Mouse (Mus musculus): ENCODE results near the gene Il34. TPM values are rescaled to one million over a fixed set of nuclear protein-coding genes. Genes with fewer than 3 reads are reported as not detected.
"Not testable (repeated sequence)": the region's sequence is repeated elsewhere in the genome, so short reads cannot be mapped to it uniquely, and the experiment has no call there.

Il34 gene
- polyA plus RNA-seq, 1 experiment: not detected

DNA sequence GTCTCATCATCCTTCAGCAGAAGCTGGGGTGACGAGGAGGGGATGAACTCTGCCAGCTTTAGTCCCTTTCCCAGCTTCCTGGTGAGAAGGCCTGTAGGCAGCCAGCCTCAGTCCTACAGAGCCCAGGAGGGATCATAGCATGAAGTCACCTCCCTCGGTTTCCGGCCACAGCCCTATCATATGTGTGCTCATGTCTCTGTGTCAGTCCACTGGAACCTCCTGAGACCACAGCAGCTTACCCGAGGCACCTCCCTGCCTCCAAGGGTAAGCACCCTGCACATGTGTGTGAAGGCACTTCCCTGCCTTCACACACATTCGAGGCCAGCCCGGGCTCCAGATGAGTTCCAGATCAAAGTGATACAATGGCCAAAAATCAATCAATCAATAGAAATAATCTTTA, 15.5 kb downstream of the Il34 start:
- WGBS: 84% methylated on average over 6 of the region's 6 CpGs

DNA sequence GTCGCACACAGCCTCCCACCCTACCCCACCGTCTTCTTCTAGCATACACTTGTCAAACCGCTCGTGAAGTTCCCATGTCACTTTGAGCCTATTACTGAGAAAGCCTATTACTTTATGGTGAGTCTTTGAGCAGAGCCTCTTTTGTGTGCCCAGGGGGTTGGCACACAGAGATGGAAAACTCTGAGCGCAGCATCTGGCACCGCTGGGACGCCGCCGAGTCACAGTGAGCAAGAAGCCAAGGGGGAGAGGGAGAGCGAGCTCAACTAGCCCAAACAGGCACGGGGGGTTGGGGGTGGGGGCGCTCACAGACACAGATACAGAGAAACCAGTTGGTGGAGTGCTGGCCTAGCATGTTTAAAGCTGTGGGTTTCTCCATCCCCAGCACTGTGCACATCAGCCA, 16.2 kb downstream of the Il34 start:
- Histone ChIP-seq H3K27ac (ENCODE audit: insufficient read depth, low read depth, low read length) (no peak overlapping the region), H3K4me3 (ENCODE audit: insufficient read depth, low read depth, low read length) (no peak overlapping the region), H3K4me1 (ENCODE audit: control insufficient read depth, insufficient read depth, low read length) (peaks cover 31% of the 10 kb centered on the region)
- WGBS: 46% methylated on average over 12 of the region's 12 CpGs
- TF ChIP-seq POLR2A (IDR thresholded peaks at IDR 0.05; ENCODE audit: insufficient read depth, low read depth, low read length): no peak
- no peak for TF ChIP-seq CTCF (IDR thresholded peaks at IDR 0.05; ENCODE audit: insufficient read depth, low read depth, low read length)

More for the DNA sequence above, 15.5 kb downstream of the Il34 start:
- TF ChIP-seq CTCF (IDR thresholded peaks at IDR 0.05; ENCODE audit: insufficient read depth, low read depth, low read length) (no peak), POLR2A (IDR thresholded peaks at IDR 0.05; ENCODE audit: insufficient read depth, low read depth, low read length) (no peak)
- peaks cover 33% of the 10 kb centered on the region for H3K4me1 ChIP-seq (ENCODE audit: control insufficient read depth, insufficient read depth, low read length)
- no peak overlapping the region for H3K4me3 ChIP-seq (ENCODE audit: insufficient read depth, low read depth, low read length)
- H3K27ac ChIP-seq (ENCODE audit: insufficient read depth, low read depth, low read length): no peak overlapping the region

DNA sequence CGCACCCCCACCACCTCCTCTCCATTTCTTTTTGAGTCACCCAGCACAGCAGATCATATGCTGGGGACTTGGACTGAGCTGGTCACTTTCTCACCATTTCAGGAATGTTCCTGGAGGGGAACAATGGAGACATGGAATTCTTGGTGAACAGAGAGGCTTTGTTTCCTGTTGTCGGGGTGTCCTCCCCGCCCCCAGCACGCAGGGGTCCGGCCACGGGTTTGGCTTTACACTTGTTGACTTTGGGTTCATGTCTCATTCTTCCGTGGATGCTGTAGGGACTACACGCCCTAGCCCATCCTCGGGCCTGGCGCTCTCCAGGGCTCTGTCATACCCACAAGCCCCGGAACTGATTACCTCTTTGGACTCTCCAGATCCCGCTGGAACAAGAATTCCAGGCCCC, 16.7 kb downstream of the Il34 start:
- TF ChIP-seq POLR2A (IDR thresholded peaks at IDR 0.05; ENCODE audit: insufficient read depth, low read depth, low read length) (no peak), CTCF (IDR thresholded peaks at IDR 0.05; ENCODE audit: insufficient read depth, low read depth, low read length) (no peak)
- Histone ChIP-seq H3K4me3 (ENCODE audit: insufficient read depth, low read depth, low read length) (no peak overlapping the region), H3K4me1 (ENCODE audit: control insufficient read depth, insufficient read depth, low read length) (peaks cover 28% of the 10 kb centered on the region), H3K27ac (ENCODE audit: insufficient read depth, low read depth, low read length) (no peak overlapping the region)
- WGBS: 71% methylated on average over 12 of the region's 12 CpGs

DNA sequence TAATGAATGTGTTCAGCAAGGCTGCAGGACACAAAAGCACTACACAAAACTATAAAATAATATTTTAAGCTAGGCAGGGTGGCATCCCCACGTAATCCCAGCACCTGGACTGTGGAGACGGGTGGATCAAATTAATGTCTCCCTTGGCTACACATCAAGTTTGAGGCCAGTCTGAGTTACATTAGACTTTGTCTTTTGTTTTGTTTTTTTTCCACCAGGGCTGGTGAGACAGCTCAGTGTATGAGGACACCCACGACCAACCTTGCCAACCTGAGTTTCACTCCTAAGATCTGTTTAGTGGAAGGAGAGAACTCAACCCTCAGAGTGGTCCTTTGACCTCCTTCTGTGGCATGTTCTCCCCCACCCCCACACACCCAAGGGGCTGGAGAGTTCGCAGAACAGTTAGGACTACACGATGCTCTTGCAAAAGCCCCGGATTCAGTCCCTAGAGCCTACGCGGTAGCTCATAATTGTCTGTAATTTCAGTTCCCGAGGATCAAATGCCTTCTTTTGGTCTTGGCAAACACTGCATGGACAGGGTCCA, 18.2 kb downstream of the Il34 start:
- TF ChIP-seq POLR2A (IDR thresholded peaks at IDR 0.05; ENCODE audit: insufficient read depth, low read depth, low read length) (no peak), CTCF (IDR thresholded peaks at IDR 0.05; ENCODE audit: insufficient read depth, low read depth, low read length) (no peak)
- Histone ChIP-seq H3K4me3 (ENCODE audit: insufficient read depth, low read depth, low read length) (no peak overlapping the region), H3K27ac (ENCODE audit: insufficient read depth, low read depth, low read length) (no peak overlapping the region), H3K4me1 (ENCODE audit: control insufficient read depth, insufficient read depth, low read length) (peaks cover 18% of the 10 kb centered on the region)
- WGBS: 76% methylated on average over 9 of the region's 9 CpGs

DNA sequence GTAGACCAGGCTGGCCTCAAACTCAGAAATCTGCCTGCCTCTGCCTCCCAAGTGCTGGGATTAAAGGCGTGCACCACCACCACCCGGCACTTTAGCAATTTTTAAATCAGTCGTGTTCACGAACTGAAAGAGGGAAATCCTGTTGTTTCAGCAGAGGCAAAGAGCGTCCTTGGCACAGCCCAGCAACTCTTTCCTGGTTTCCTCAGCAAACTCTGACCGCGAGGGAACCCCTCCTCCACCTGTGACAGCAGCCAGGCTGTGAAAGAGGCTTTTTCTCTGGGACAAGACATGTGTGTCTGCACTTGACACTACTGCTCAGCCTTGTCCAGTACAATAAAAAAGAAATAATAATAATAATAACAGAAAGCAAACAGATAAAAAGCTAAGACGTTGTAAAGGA, 18.8 kb downstream of the Il34 start:
- Histone ChIP-seq H3K27ac (ENCODE audit: insufficient read depth, low read depth, low read length) (no peak overlapping the region), H3K4me1 (ENCODE audit: control insufficient read depth, insufficient read depth, low read length) (peaks cover 17% of the 10 kb centered on the region), H3K4me3 (ENCODE audit: insufficient read depth, low read depth, low read length) (no peak overlapping the region)
- 83% methylated on average over 8 of the region's 8 CpGs for WGBS
- TF ChIP-seq CTCF (IDR thresholded peaks at IDR 0.05; ENCODE audit: insufficient read depth, low read depth, low read length) (no peak), POLR2A (IDR thresholded peaks at IDR 0.05; ENCODE audit: insufficient read depth, low read depth, low read length) (no peak)

DNA sequence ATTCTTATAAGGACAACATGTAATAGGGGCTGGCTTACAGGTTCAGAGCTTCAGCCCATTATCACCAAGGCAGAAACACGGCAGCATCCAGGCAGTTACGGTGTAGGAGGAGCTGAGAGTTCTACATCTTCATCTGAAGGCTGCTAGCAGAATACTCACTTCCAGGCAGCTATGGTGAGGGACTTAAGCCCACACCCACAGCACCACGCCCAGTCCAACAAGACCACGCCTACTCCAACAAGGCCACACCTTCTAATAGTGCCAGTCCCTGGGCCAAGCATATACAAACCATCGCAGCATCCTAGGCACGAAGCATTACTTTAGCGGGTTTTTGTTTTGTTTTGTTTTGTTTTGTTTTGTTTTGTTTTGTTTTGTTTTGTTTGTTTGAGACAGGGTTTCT, 19.2 kb downstream of the Il34 start:
- 80% methylated on average over 7 of the region's 7 CpGs for WGBS
- H3K4me1 ChIP-seq (ENCODE audit: control insufficient read depth, insufficient read depth, low read length): peaks cover 17% of the 10 kb centered on the region
- H3K27ac ChIP-seq (ENCODE audit: insufficient read depth, low read depth, low read length); H3K4me3 ChIP-seq (ENCODE audit: insufficient read depth, low read depth, low read length): not testable (repeated sequence)

DNA sequence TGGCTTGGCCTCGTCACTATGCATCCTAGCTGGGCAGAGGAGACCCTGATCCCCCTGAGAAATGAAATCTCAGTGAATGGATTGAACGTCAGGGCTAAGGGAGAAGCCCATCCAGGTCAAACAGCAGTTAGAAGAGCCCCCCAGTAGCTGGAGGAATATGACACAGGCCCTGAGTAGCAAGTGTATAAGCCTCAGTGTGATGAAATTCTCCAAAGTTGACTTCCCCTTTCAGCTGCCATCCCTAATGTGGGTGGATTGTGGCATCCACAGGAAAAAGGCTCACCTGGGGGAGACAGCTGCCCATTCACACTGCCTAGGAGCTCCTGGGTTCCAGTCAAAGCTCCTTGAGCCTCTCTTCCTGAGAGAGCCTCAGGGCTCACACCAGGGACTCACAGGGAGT, 20.4 kb downstream of the Il34 start:
- Histone ChIP-seq H3K4me1 (ENCODE audit: control insufficient read depth, insufficient read depth, low read length) (peaks cover 17% of the 10 kb centered on the region), H3K4me3 (ENCODE audit: insufficient read depth, low read depth, low read length) (no peak overlapping the region), H3K27ac (ENCODE audit: insufficient read depth, low read depth, low read length) (no peak overlapping the region)
- TF ChIP-seq POLR2A (IDR thresholded peaks at IDR 0.05; ENCODE audit: insufficient read depth, low read depth, low read length): no peak
- TF ChIP-seq CTCF (IDR thresholded peaks at IDR 0.05; ENCODE audit: insufficient read depth, low read depth, low read length): no peak
- WGBS: 94% methylated on average over 2 of the region's 2 CpGs

DNA sequence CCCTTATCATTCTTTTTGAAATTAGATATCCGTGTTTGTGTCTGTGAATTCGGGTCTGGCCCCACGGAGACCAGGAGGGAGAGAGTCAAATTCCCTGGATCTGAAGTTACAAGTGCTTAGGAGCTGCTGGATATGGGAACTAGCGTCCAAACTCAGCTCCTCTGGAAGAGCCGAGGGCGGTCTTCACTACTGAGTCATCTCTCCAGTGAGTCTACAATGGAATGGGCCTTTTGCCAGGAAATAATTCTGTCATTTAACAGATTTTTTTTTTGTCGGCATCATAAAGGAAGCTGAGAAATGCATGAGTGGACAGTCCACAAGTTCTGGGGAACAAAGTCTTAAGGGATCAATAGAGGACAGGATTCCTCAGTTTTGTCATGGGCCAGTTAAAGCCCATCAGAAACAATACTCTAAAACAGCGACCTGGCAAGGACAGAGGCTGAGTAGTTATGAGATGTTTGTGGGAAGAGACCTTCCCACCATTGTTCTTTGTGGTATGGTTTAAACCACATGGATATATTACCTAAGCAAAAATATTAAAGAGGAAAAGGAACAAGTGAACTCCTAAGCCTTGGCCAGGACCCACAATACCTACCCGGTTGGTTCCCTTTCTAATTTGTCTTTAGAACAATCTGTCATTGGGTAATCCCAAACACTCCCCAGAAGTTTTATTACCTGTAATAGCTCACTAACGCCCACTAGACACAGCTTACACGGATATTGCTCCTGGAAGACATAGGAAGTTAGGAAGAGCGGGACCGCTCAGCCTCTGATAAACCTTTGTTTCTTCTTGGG, 25.6 kb downstream of the Il34 start:
- 70% methylated on average over 13 of the region's 13 CpGs for WGBS
- no peaks in the 10 kb centered on the region; the same call in 1 of the 2 replicates for H3K4me1 ChIP-seq (ENCODE audit: control insufficient read depth, insufficient read depth, low read length)
- no peak overlapping the region for H3K4me3 ChIP-seq (ENCODE audit: insufficient read depth, low read depth, low read length)
- H3K27ac ChIP-seq (ENCODE audit: insufficient read depth, low read depth, low read length): no peak overlapping the region
- TF ChIP-seq POLR2A (IDR thresholded peaks at IDR 0.05; ENCODE audit: insufficient read depth, low read depth, low read length) (no peak), CTCF (IDR thresholded peaks at IDR 0.05; ENCODE audit: insufficient read depth, low read depth, low read length) (no peak)

DNA sequence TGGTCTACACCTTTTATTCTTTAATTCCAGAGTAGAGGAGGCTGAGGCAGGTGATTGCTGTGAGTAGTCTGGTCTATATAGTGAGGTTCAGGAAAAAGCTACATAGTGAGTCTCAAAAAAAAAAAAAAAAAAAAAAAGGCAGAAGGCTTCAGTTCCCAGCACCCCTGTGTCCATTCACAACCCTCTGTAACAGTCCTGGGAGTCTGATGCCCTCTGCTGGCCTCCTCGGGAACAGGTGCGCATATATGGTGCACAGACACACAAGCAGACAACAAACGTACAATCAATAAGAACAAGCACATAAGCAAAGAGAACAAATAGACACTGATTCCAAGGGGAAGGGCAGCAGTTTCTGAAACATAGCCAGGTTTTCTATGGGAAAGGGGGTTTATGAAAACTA, 29.4 kb downstream of the Il34 start:
- H3K27ac ChIP-seq (ENCODE audit: insufficient read depth, low read depth, low read length): no peak overlapping the region
- H3K4me1 ChIP-seq (ENCODE audit: control insufficient read depth, insufficient read depth, low read length): peaks cover 10% of the 10 kb centered on the region
- no peak overlapping the region for H3K4me3 ChIP-seq (ENCODE audit: insufficient read depth, low read depth, low read length)
- TF ChIP-seq POLR2A (IDR thresholded peaks at IDR 0.05; ENCODE audit: insufficient read depth, low read depth, low read length): no peak
- WGBS: 91% methylated on average over 3 of the region's 3 CpGs

All from olfactory bulb, adult 2 months (tissue).